Mouse (Mus musculus): ENCODE results near the gene Ncl.

DNA sequence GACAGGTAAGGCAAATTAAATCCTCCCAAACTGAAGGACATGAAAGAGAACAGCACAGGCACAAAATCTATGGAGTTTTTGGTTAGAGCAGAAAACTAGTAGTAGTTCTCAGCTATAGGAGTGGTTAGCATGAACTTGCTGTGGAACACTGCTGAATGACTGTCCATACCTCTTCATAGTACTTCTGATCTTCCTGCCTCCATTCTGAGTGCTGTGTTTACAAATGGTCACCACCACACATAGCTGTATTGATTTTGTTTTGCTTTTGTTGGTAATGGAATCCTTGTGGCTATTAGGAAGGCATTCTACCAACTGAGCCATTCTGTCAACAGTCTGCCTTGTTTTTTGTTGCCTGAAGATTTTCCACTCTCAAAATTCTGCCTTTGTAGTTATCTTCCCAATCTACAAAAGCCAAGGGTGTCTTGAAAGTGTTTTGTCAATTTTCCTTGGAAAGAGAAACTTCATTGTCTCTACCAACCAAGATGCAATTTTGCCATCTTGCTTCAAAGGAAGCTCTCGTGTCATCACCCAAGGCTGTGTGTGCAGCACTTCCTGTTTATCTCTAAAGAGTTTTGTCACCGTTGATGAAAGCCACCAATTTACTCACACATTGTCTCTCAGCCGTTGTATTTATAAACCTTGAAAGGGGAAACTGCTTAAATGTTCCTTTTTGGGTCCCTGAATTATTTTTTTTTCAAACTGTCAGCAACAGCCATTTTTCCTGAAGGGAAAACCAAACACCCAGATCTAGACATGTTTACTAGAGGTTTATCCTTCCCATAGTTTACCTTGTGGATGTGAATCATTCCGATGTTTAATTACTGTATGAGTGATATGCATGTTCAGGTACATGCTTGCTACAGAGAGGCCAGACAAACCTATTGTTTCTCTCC is 15.0 kb downstream of the Ncl start:
- no peak for TF ChIP-seq CTCF (IDR thresholded peaks at IDR 0.05; ENCODE audit: extremely low read depth, insufficient read depth, insufficient read length, insufficient replicate concordance)
- TF ChIP-seq POLR2A (IDR thresholded peaks at IDR 0.05; ENCODE audit: low read depth, low read length) = no peak

All from spleen, adult 2 months (tissue).